Mouse (Mus musculus) thymus, adult 2 months (tissue): ENCODE measurements around the gene Nploc4. TPM values are rescaled to one million over a fixed set of nuclear protein-coding genes. Genes with fewer than 3 reads are reported as not detected.

Source experiments
- DNase-seq: peaks from one replicate; pipeline ENCODE4 v3.0.0; 2021
- H3K27ac ChIP-seq: fragments of 200-500 bp; 2 replicates; pipeline ENCODE4 v1.5.1; 2012; ENCODE audit warnings: low read length, control low read depth; ENCODE audit not compliant: control insufficient read depth, insufficient read depth
- H3K27me3 ChIP-seq: fragments of 200-500 bp; 2 replicates; pipeline ENCODE4 v1.6.1; 2012; ENCODE audit warnings: mild to moderate bottlenecking, low read length, moderate library complexity, mixed read lengths; ENCODE audit not compliant: control insufficient read depth, insufficient read depth
- H3K36me3 ChIP-seq: fragments of 200-500 bp; 2 replicates; pipeline ENCODE4 v1.6.1; 2012; ENCODE audit warnings: mild to moderate bottlenecking, low read length, moderate library complexity; ENCODE audit not compliant: control insufficient read depth, insufficient read depth
- H3K4me1 ChIP-seq: fragments of 200-500 bp; replicated peaks from 2 replicates; pipeline ENCODE4 v1.6.1; 2012; ENCODE audit warnings: low read length; ENCODE audit not compliant: control insufficient read depth, insufficient read depth
- H3K4me3 ChIP-seq: fragments of 200-500 bp; 2 replicates; pipeline ENCODE4 v1.5.1; 2012; ENCODE audit warnings: mild to moderate bottlenecking, low read length, control low read depth, moderate library complexity; ENCODE audit not compliant: control insufficient read depth, insufficient read depth
- CTCF ChIP-seq: fragments of 200-500 bp; IDR thresholded peaks from 2 replicates; pipeline ENCODE4 v1.5.1; 2012; ENCODE audit warnings: mild to moderate bottlenecking, control low read depth, low read length, moderate library complexity, borderline replicate concordance; ENCODE audit not compliant: control insufficient read depth, poor library complexity, insufficient read depth; ENCODE audit errors: extremely low read depth
- POLR2A ChIP-seq: fragments of 200-500 bp; IDR thresholded peaks from 2 replicates; pipeline ENCODE4 v1.6.1; 2012; ENCODE audit warnings: mild to moderate bottlenecking, low read length, control low read depth, moderate library complexity; ENCODE audit not compliant: control insufficient read depth, poor library complexity, insufficient read depth; ENCODE audit errors: extremely low read depth
- WGBS: fragments of 180-500 bp; shearing (Covaris S2); methylation state at CpG from one replicate; pipeline ENCODE4 v1.1.7; 2018; 5-methylcytosine and 5-hydroxymethylcytosine counted together
- polyA plus RNA-seq: library from polyadenylated mRNA; depleted of rRNA; stranded (reverse); fragments of >200 nt; gene quantifications from 2 replicates; pipeline ENCODE4 v1.2.3, GENCODE M21; 2012

Nploc4 gene
- polyA plus RNA-seq, 1 experiment, result 71.4 TPM

- H3K4me3 ChIP-seq, result no peak overlapping the region
- no peaks in the 10 kb centered on the region for H3K27me3 ChIP-seq
- peaks cover 10% of the 10 kb centered on the region for H3K4me1 ChIP-seq
- DNase-seq, result no peak
- TF ChIP-seq POLR2A (no peak), CTCF (no peak)
- no peak overlapping the region for H3K27ac ChIP-seq
- WGBS, result 98% methylated on average over 4 of the region's 4 CpGs
- H3K36me3 ChIP-seq, result peaks cover 31% of the 10 kb centered on the region
Observed at GRCm38 (mm10) chr11:120381157-120381556, 56.4 kb downstream of the Nploc4 start.

GRCm38 (mm10) chr11:120380271-120380670 is 57.2 kb downstream of the Nploc4 start:
- TF ChIP-seq CTCF (no peak), POLR2A (no peak)
- peaks cover 26% of the 10 kb centered on the region for H3K36me3 ChIP-seq
- WGBS, result 96% methylated on average over 3 of the region's 3 CpGs
- no peak for DNase-seq
- H3K27ac ChIP-seq, result no peak overlapping the region
- H3K4me1 ChIP-seq, result peaks cover 10% of the 10 kb centered on the region
- no peaks in the 10 kb centered on the region for H3K27me3 ChIP-seq
- H3K4me3 ChIP-seq, result no peak overlapping the region

GRCm38 (mm10) chr11:120378611-120379540 is 58.6 kb downstream of the Nploc4 start, which contains the start of gene Faap100:
Gene Faap100 (minus strand): TSS chr11:120378764.
- Histone ChIP-seq H3K36me3 (peaks cover 19% of the 10 kb centered on the region), H3K27me3 (no peaks in the 10 kb centered on the region), H3K4me3 (peak within 1 kb of the TSS; percentile 62), H3K4me1 (peaks cover 10% of the 10 kb centered on the region), H3K27ac (no peak within 1 kb of the TSS)
- WGBS, result 11% methylated on average over 50 of the region's 54 CpGs
- peak; percentile 88 for DNase-seq
- peak; percentile 84 for TF ChIP-seq POLR2A
- TF ChIP-seq CTCF, result peak; percentile 93

GRCm38 (mm10) chr11:120378031-120378610 is 59.4 kb downstream of the Nploc4 start:
- no peak overlapping the region for H3K27ac ChIP-seq
- WGBS, result 2% methylated on average over 40 of the region's 40 CpGs
- TF ChIP-seq POLR2A (no peak), CTCF (no peak)
- H3K27me3 ChIP-seq, result no peaks in the 10 kb centered on the region
- no peak for DNase-seq
- H3K4me3 ChIP-seq, result peak overlapping the region; percentile 62
- H3K4me1 ChIP-seq, result peaks cover 10% of the 10 kb centered on the region
- peaks cover 16% of the 10 kb centered on the region for H3K36me3 ChIP-seq

- Histone ChIP-seq H3K4me3 (no peak overlapping the region), H3K4me1 (peaks cover 10% of the 10 kb centered on the region), H3K27ac (no peak overlapping the region), H3K27me3 (no peaks in the 10 kb centered on the region), H3K36me3 (peaks cover 8% of the 10 kb centered on the region; the same call in 1 of the 2 replicates)
- DNase-seq, result no peak
- TF ChIP-seq CTCF, result no peak
- TF ChIP-seq POLR2A, result no peak
- WGBS, result 82% methylated on average over 10 of the region's 10 CpGs
Observed at GRCm38 (mm10) chr11:120377337-120377736, 60.2 kb downstream of the Nploc4 start.

GRCm38 (mm10) chr11:120376302-120377160 is 61.0 kb downstream of the Nploc4 start:
- Histone ChIP-seq H3K36me3 (peaks cover 2% of the 10 kb centered on the region; the same call in 1 of the 2 replicates), H3K4me3 (no peak overlapping the region), H3K4me1 (peaks cover 10% of the 10 kb centered on the region), H3K27me3 (no peaks in the 10 kb centered on the region), H3K27ac (no peak overlapping the region)
- 94% methylated on average over 17 of the region's 17 CpGs for WGBS
- TF ChIP-seq POLR2A (no peak), CTCF (no peak)
- no peak for DNase-seq
